Mouse (Mus musculus): Measurements from ENCODE around the gene Map6. TPM values are rescaled to one million over a fixed set of nuclear protein-coding genes. Genes with fewer than 3 reads are reported as not detected.

Map6 gene
- polyA plus RNA-seq, 1 experiment = 52.9 TPM

DNA sequence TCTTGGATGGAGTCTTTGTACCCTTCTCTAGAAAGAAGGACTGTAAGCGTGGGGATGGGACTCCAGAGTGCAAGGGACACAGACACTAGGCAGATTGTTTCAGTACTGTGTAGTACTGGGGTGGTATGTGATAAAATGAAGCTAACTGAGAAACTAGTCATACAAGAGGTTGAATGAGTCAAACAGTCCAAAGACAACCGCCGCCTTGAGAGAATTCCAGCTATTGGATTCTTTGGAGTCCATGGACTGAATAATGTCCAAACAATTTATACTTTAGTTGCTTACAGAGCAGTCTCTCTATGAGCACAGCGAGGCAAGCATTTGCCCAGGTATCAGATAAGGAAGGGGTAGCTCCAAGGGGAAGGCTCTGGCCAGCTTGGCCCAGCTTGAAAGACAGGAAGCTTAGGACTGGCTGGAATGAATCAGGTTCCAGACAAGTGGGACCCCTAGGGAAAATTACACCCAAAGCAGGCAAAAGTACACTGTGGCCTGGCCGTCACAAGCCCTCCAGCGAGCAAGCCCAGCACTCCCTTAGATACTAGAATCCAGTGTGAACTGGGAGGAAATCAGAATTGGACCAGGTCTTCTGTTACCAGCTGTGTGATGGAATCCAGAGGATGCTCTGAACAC is 55.6 kb downstream of the Map6 start:
- Histone ChIP-seq H3K4me3 (ENCODE audit: insufficient read depth, low read length) (no peak overlapping the region), H3K4me1 (ENCODE audit: control insufficient read depth, insufficient read depth, low read length) (peaks cover 23% of the 10 kb centered on the region), H3K27ac (ENCODE audit: insufficient read depth, low read length) (peak overlapping the region; percentile 70)
- TF ChIP-seq CTCF (IDR thresholded peaks at IDR 0.05; ENCODE audit: borderline replicate concordance, insufficient read depth, low read length) (no peak), POLR2A (IDR thresholded peaks at IDR 0.05; ENCODE audit: low read depth, low read length) (no peak)

DNA sequence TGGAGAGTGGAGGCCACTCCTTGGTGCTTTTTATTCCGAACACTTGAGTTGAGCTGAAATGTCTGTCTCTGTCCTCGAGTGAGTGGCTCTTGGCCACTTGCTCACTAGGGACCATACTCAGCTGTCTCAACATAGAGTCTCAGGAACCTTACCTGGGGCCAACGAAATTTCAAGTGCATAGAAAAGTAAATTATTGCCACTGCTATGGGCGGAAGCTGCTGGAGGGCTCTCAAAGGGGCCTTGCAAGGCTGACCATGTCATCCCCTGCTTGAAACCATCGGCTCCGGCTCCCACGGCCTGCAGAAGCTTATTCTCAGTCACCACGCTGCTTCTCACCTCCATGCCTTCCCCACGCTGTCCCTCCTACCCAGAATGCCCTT is 56.1 kb downstream of the Map6 start:
- Histone ChIP-seq H3K27ac (ENCODE audit: insufficient read depth, low read length) (peak overlapping the region; percentile 69), H3K4me1 (ENCODE audit: control insufficient read depth, insufficient read depth, low read length) (peaks cover 23% of the 10 kb centered on the region), H3K4me3 (ENCODE audit: insufficient read depth, low read length) (no peak overlapping the region)
- TF ChIP-seq CTCF (IDR thresholded peaks at IDR 0.05; ENCODE audit: borderline replicate concordance, insufficient read depth, low read length) (no peak), POLR2A (IDR thresholded peaks at IDR 0.05; ENCODE audit: low read depth, low read length) (no peak)

DNA sequence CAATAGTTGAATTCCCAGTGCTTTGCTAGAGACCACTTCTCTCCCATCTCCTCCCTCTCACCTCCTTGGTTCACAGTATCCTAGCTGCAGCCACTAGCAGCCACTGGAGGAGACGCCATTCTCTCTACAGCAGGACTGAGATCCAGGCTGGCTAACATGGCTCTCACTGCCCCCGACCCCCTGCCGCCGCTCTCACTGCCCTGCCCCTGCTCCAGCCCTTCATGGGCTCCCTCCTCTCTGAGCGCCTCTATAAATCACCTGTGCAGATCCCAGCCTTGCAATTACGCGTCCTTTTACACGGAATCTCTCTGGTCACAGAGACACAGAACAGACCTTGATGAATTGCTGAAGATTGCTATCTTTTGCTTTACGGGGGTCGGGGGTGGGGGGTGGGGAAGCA is 57.6 kb downstream of the Map6 start:
- TF ChIP-seq CTCF (IDR thresholded peaks at IDR 0.05; ENCODE audit: borderline replicate concordance, insufficient read depth, low read length) (no peak), POLR2A (IDR thresholded peaks at IDR 0.05; ENCODE audit: low read depth, low read length) (no peak)
- no peak overlapping the region for H3K27ac ChIP-seq (ENCODE audit: insufficient read depth, low read length)
- H3K4me1 ChIP-seq (ENCODE audit: control insufficient read depth, insufficient read depth, low read length) = peaks cover 17% of the 10 kb centered on the region
- no peak overlapping the region for H3K4me3 ChIP-seq (ENCODE audit: insufficient read depth, low read length)

DNA sequence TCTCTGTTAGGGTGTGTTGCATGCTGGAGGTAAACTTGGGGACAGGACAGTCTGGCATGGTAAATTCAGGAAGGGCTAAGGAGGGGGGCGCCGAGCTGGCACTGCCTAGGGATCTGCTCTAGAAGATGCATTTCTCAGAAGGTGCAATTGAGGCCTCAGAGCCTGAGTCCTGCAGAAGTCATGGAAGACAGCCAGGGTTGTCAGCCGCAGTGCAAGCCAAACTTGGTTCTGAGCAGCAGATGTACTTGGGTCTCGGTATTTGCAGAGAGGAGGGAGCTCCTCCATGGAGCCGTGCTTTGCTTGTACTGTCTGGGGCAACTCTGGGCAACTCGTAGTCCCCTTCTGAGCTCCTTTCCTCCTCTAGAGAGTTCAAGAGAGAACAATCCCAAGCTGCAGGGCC is 58.9 kb downstream of the Map6 start:
- H3K27ac ChIP-seq (ENCODE audit: insufficient read depth, low read length) = no peak overlapping the region
- no peak for TF ChIP-seq POLR2A (IDR thresholded peaks at IDR 0.05; ENCODE audit: low read depth, low read length)
- no peak for TF ChIP-seq CTCF (IDR thresholded peaks at IDR 0.05; ENCODE audit: borderline replicate concordance, insufficient read depth, low read length)
- H3K4me1 ChIP-seq (ENCODE audit: control insufficient read depth, insufficient read depth, low read length) = peaks cover 15% of the 10 kb centered on the region
- no peak overlapping the region for H3K4me3 ChIP-seq (ENCODE audit: insufficient read depth, low read length)

DNA sequence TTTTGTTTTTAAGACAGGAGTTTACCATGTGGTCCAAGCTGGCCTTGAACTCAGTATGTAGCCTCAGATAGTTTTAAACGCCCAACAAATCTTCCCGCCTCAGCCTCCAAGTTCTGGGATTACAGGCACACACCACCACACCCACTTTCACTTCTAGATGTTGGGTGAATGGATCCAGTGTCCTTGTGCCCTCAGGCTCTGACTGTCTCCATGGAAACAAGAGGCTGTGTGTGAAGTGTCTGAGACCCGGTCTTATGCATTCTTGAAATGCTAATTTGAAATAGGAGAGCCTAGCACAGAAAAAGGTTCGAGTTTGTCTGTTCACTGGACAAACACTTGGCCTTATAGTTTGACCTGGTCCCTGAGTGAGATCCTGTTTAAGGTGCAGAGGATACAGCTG is 61.6 kb downstream of the Map6 start:
- no peaks in the 10 kb centered on the region for H3K4me1 ChIP-seq (ENCODE audit: control insufficient read depth, insufficient read depth, low read length)
- no peak for TF ChIP-seq CTCF (IDR thresholded peaks at IDR 0.05; ENCODE audit: borderline replicate concordance, insufficient read depth, low read length)
- no peak for TF ChIP-seq POLR2A (IDR thresholded peaks at IDR 0.05; ENCODE audit: low read depth, low read length)
- H3K4me3 ChIP-seq (ENCODE audit: insufficient read depth, low read length) = no peak overlapping the region
- H3K27ac ChIP-seq (ENCODE audit: insufficient read depth, low read length) = no peak overlapping the region

DNA sequence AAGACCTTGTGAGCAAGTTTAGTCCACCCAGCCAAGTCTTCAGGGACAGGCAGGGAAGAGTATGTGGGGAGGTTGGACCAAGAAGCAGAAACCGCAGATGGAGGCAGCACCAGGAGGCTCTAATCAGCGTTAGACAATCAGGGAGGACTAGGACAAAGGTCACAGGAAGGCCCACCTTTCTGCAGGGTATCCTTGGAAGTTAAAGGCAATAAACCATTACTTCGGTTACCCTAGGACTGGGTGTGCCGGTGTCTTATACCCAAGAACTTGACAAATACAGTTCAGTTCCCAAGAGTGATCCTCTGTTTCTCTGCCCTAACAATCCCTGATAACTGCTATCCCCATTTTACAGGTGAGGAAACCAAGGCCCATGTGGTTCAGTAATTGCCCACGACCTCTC is 62.8 kb downstream of the Map6 start:
- TF ChIP-seq POLR2A (IDR thresholded peaks at IDR 0.05; ENCODE audit: low read depth, low read length) (no peak), CTCF (IDR thresholded peaks at IDR 0.05; ENCODE audit: borderline replicate concordance, insufficient read depth, low read length) (no peak)
- H3K4me1 ChIP-seq (ENCODE audit: control insufficient read depth, insufficient read depth, low read length) = no peaks in the 10 kb centered on the region
- H3K27ac ChIP-seq (ENCODE audit: insufficient read depth, low read length) = no peak overlapping the region
- H3K4me3 ChIP-seq (ENCODE audit: insufficient read depth, low read length) = no peak overlapping the region

DNA sequence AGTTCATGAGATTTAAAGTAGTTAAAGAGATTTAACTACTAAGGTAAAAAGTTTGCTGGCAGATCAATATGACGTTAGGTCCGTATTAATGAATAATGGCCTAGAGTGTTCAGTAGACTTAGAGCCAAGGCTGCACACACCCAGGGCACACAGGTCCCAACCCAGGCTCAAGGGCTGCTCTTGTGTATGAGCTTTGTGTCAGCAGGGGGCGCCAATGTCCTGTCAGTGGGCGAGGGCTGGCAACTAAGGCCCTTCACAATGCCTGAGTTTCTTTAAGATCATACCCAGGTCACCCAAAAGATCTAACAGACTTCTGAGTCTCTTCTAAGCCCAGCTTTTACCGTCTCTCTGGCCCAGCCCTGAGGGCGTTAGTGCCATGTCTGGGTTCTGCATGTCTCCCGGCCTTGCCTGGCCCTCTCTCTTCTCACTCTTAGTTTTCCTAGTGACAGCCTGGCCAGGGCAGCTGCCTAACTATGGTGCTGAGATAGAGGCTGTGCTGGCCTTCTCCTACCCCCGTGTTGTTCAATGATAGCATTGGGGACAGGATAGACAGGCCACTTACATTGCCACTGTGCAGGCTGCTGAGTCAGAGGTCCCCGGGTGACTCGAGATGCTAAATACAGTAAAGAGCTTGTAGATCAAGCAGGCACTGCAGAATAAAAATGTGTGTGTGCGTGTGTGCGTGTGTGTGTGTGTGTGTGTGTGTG is 65.7 kb downstream of the Map6 start:
- H3K4me1 ChIP-seq (ENCODE audit: control insufficient read depth, insufficient read depth, low read length) = no peaks in the 10 kb centered on the region
- no peak overlapping the region for H3K4me3 ChIP-seq (ENCODE audit: insufficient read depth, low read length)
- no peak overlapping the region for H3K27ac ChIP-seq (ENCODE audit: insufficient read depth, low read length)
- TF ChIP-seq CTCF (IDR thresholded peaks at IDR 0.05; ENCODE audit: borderline replicate concordance, insufficient read depth, low read length) (peak; percentile 96), POLR2A (IDR thresholded peaks at IDR 0.05; ENCODE audit: low read depth, low read length) (no peak)

DNA sequence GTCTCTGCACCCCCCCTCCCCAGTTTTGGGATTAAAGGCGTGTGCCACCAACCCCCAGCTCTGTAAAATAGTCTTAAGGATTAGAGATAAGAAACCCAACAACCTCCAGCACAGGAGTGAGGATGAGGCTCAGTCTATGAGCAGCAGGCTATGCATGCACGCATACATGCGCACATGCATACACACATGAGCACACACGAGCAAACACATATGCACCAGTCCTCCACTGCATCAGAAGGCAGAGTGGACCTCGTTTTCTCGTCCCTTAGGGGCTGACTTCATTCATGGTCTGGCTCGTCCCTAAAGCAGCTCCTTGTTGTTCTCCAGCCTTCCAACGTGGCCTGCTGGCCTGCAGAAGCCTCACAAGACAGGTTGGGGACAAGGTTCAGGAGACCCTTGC is 73.5 kb downstream of the Map6 start:
- no peaks in the 10 kb centered on the region for H3K4me1 ChIP-seq (ENCODE audit: control insufficient read depth, insufficient read depth, low read length)
- H3K27ac ChIP-seq (ENCODE audit: insufficient read depth, low read length) = no peak overlapping the region
- TF ChIP-seq CTCF (IDR thresholded peaks at IDR 0.05; ENCODE audit: borderline replicate concordance, insufficient read depth, low read length) = no peak
- TF ChIP-seq POLR2A (IDR thresholded peaks at IDR 0.05; ENCODE audit: low read depth, low read length) = 0 out of 2 replicates have a peak, but pooled peaks have one; percentile 11
- no peak overlapping the region for H3K4me3 ChIP-seq (ENCODE audit: insufficient read depth, low read length)

DNA sequence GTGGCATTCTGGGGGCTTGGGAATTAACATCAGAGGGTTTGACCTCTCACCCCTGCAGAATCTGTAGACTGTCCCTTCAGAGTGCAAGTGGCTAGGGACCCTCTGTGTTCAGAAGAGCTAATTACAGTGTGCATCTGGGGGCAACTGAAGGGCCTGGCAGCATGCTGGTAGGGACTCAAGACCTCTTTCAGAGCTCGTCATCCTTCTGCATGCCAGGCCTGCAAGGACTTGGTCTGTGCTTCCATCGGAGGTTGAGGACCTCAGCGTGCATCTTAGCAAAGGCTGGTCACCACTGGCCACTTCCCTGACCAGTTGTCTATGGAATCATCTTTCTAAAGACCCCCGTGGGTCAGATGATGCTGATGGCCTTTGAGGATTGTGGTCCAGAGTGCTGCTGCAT is 76.3 kb downstream of the Map6 start:
- no peak overlapping the region for H3K4me3 ChIP-seq (ENCODE audit: insufficient read depth, low read length)
- TF ChIP-seq POLR2A (IDR thresholded peaks at IDR 0.05; ENCODE audit: low read depth, low read length) = no peak; the same call in 1 of the 2 replicates
- no peak for TF ChIP-seq CTCF (IDR thresholded peaks at IDR 0.05; ENCODE audit: borderline replicate concordance, insufficient read depth, low read length)
- H3K27ac ChIP-seq (ENCODE audit: insufficient read depth, low read length) = no peak overlapping the region
- H3K4me1 ChIP-seq (ENCODE audit: control insufficient read depth, insufficient read depth, low read length) = peaks cover 12% of the 10 kb centered on the region

DNA sequence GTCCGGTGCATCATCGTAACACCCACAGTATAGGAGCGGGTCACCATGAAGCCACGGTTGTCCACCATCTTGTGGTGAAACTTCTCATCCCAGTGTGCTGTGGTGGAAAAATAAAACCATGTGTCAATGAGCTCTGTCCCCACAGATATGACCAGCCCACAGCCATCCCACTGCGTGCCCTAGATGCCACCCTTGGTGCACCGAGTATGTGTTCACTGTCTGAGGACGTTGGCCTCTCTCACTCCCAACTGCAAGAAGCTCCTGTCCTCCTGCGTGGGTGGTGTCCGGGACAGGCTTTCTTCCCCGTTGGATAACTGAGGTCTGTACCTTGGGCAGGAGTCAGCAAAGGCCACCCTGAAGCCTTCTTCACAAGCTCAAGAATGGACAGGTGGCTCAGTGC is 80.0 kb downstream of the Map6 start:
- H3K4me3 ChIP-seq (ENCODE audit: insufficient read depth, low read length) = no peak overlapping the region
- H3K4me1 ChIP-seq (ENCODE audit: control insufficient read depth, insufficient read depth, low read length) = peaks cover 17% of the 10 kb centered on the region
- TF ChIP-seq CTCF (IDR thresholded peaks at IDR 0.05; ENCODE audit: borderline replicate concordance, insufficient read depth, low read length) (no peak), POLR2A (IDR thresholded peaks at IDR 0.05; ENCODE audit: low read depth, low read length) (no peak)
- H3K27ac ChIP-seq (ENCODE audit: insufficient read depth, low read length) = no peak overlapping the region

All from embryonic fibroblast, embryonic 13.5 days (primary cell).